Mouse (Mus musculus) left cerebral cortex, adult 11 months (tissue): ENCODE measurements around the gene H2al1b.

ENCODE experiments used
- DNase-seq: peaks from one replicate; pipeline ENCODE4 v3.0.0; 2022; ENCODE audit warnings: low spot score

The H2al1b gene

DNA sequence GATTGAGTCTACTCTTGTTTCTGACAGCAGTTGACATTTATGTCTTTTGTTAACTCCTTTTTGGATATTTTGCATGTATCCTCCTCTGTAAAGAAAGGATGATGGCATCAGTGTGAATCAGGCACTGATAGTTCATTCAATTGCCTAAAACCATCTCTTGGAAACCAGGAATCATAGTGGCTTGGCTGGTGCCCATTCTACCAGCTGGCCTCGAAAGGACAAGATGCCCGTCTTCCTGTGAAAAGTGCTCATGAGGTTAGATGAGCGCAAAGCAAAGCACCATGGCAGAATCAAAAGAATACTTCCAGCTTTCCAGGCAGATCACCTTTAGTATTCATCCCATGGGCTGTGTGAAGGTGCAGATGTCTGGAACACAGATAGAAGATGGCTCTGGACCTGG, 44.5 kb downstream of the H2al1b start:
- no peak for DNase-seq
